Mouse (Mus musculus): ENCODE results near the gene Slfn1. TPM values are rescaled to one million over a fixed set of nuclear protein-coding genes. Genes with fewer than 3 reads are reported as not detected.

Gene Slfn1
- not detected in 2 replicates for polyA plus RNA-seq (2015; fragmentation: Nextera tagmentation; extraction: Ambion mirVana)

- H3K9me3 ChIP-seq, result no peaks in the 10 kb centered on the region
- no peaks in the 10 kb centered on the region for H3K4me1 ChIP-seq (replicated peaks)
- no peak within 1 kb of the TSS for H3K27ac ChIP-seq
- ATAC-seq (ENCODE audit: low FRiP score), result no peak
- H3K4me3 ChIP-seq, result no peak within 1 kb of the TSS
- H3K9ac ChIP-seq, result no peak within 1 kb of the TSS
- 0 out of 2 replicates have a peak, but pooled peaks cover 3% of the 10 kb centered on the region for H3K27me3 ChIP-seq
- no peaks in the 10 kb centered on the region for H3K36me3 ChIP-seq
- 92% methylated on average over 13 of the region's 13 CpGs for WGBS
- H3K4me2 ChIP-seq, result no peak within 1 kb of the TSS
Measured at GRCm38 (mm10) chr11:83116597-83117227, at the start of gene Slfn1. Slfn1 (plus strand) TSS chr11:83116849.

- H3K4me1 ChIP-seq (replicated peaks), result no peaks in the 10 kb centered on the region
- H3K4me3 ChIP-seq, result no peak overlapping the region
- WGBS, result 73% methylated on average over 4 of the region's 4 CpGs
- no peak overlapping the region for H3K9ac ChIP-seq
- no peak for ATAC-seq (ENCODE audit: low FRiP score)
- H3K27ac ChIP-seq, result no peak overlapping the region
- H3K27me3 ChIP-seq, result peaks cover 7% of the 10 kb centered on the region; the same call in 1 of the 2 replicates
- no peaks in the 10 kb centered on the region for H3K9me3 ChIP-seq
- H3K36me3 ChIP-seq, result no peaks in the 10 kb centered on the region
- H3K4me2 ChIP-seq, result no peak overlapping the region
Measured at GRCm38 (mm10) chr11:83067982-83068694, 48.5 kb upstream of the Slfn1 start.

GRCm38 (mm10) chr11:83070321-83070970 lies 46.2 kb upstream of the Slfn1 start:
- no peak overlapping the region for H3K4me3 ChIP-seq
- no peak overlapping the region for H3K4me2 ChIP-seq
- ATAC-seq (ENCODE audit: low FRiP score), result no peak
- H3K9me3 ChIP-seq, result no peaks in the 10 kb centered on the region
- H3K4me1 ChIP-seq (replicated peaks), result no peaks in the 10 kb centered on the region
- no peaks in the 10 kb centered on the region for H3K27me3 ChIP-seq
- no peak overlapping the region for H3K9ac ChIP-seq
- H3K36me3 ChIP-seq, result no peaks in the 10 kb centered on the region
- 86% methylated on average over 15 of the region's 15 CpGs for WGBS
- no peak overlapping the region for H3K27ac ChIP-seq

GRCm38 (mm10) chr11:83077714-83078422 lies 38.8 kb upstream of the Slfn1 start:
- 81% methylated on average over 3 of the region's 3 CpGs for WGBS

GRCm38 (mm10) chr11:83078423-83079140 lies 38.1 kb upstream of the Slfn1 start:
- 90% methylated on average over 5 of the region's 5 CpGs for WGBS

More at GRCm38 (mm10) chr11:83077714-83078422, 38.8 kb upstream of the Slfn1 start:
- Histone ChIP-seq H3K36me3 (no peaks in the 10 kb centered on the region), H3K9ac (no peak overlapping the region), H3K27ac (no peak overlapping the region), H3K4me2 (no peak overlapping the region), H3K9me3 (no peaks in the 10 kb centered on the region), H3K27me3 (no peaks in the 10 kb centered on the region), H3K4me1 (replicated peaks) (no peaks in the 10 kb centered on the region), H3K4me3 (no peak overlapping the region)
- no peak for ATAC-seq (ENCODE audit: low FRiP score)

GRCm38 (mm10) chr11:83079487-83080199 lies 37.0 kb upstream of the Slfn1 start:
- no peak for ATAC-seq (ENCODE audit: low FRiP score)
- Histone ChIP-seq H3K9me3 (no peaks in the 10 kb centered on the region), H3K9ac (no peak overlapping the region), H3K4me2 (no peak overlapping the region), H3K27me3 (no peaks in the 10 kb centered on the region), H3K4me3 (no peak overlapping the region), H3K36me3 (no peaks in the 10 kb centered on the region), H3K27ac (no peak overlapping the region), H3K4me1 (replicated peaks) (no peaks in the 10 kb centered on the region)
- 87% methylated on average over 9 of the region's 9 CpGs for WGBS

More at GRCm38 (mm10) chr11:83078423-83079140, 38.1 kb upstream of the Slfn1 start:
- H3K27ac ChIP-seq, result no peak overlapping the region
- H3K4me1 ChIP-seq (replicated peaks), result no peaks in the 10 kb centered on the region
- no peak overlapping the region for H3K4me2 ChIP-seq
- no peaks in the 10 kb centered on the region for H3K27me3 ChIP-seq
- no peaks in the 10 kb centered on the region for H3K9me3 ChIP-seq
- no peak for ATAC-seq (ENCODE audit: low FRiP score)
- H3K4me3 ChIP-seq, result no peak overlapping the region
- H3K9ac ChIP-seq, result no peak overlapping the region
- H3K36me3 ChIP-seq, result no peaks in the 10 kb centered on the region

- H3K9me3 ChIP-seq, result no peaks in the 10 kb centered on the region
- ATAC-seq (ENCODE audit: low FRiP score), result no peak
- no peaks in the 10 kb centered on the region for H3K36me3 ChIP-seq
- no peaks in the 10 kb centered on the region for H3K4me1 ChIP-seq (replicated peaks)
- no peak overlapping the region for H3K4me2 ChIP-seq
- H3K4me3 ChIP-seq, result no peak overlapping the region
- H3K9ac ChIP-seq, result no peak overlapping the region
- 54% methylated on average over 7 of the region's 7 CpGs for WGBS
- H3K27me3 ChIP-seq, result no peaks in the 10 kb centered on the region
- H3K27ac ChIP-seq, result no peak overlapping the region
Measured at GRCm38 (mm10) chr11:83082741-83083473, 33.7 kb upstream of the Slfn1 start.

GRCm38 (mm10) chr11:83084161-83084560 lies 32.5 kb upstream of the Slfn1 start:
- H3K36me3 ChIP-seq, result no peaks in the 10 kb centered on the region
- no peak overlapping the region for H3K9ac ChIP-seq
- H3K27me3 ChIP-seq, result no peaks in the 10 kb centered on the region
- H3K4me2 ChIP-seq, result no peak overlapping the region
- H3K9me3 ChIP-seq, result no peaks in the 10 kb centered on the region
- WGBS, result 86% methylated on average over 2 of the region's 2 CpGs
- no peaks in the 10 kb centered on the region for H3K4me1 ChIP-seq (replicated peaks)
- no peak for ATAC-seq (ENCODE audit: low FRiP score)
- H3K27ac ChIP-seq, result no peak overlapping the region
- H3K4me3 ChIP-seq, result no peak overlapping the region

- H3K9ac ChIP-seq, result no peak overlapping the region
- no peak overlapping the region for H3K4me3 ChIP-seq
- ATAC-seq (ENCODE audit: low FRiP score), result no peak
- H3K4me2 ChIP-seq, result no peak overlapping the region
- no peak overlapping the region for H3K27ac ChIP-seq
- no peaks in the 10 kb centered on the region for H3K27me3 ChIP-seq
- WGBS, result 91% methylated on average over 10 of the region's 10 CpGs
- H3K36me3 ChIP-seq, result no peaks in the 10 kb centered on the region
- no peaks in the 10 kb centered on the region for H3K9me3 ChIP-seq
- H3K4me1 ChIP-seq (replicated peaks), result no peaks in the 10 kb centered on the region
Measured at GRCm38 (mm10) chr11:83084761-83085160, 31.9 kb upstream of the Slfn1 start.

- WGBS, result 46% methylated on average over 2 of the region's 2 CpGs
- H3K4me1 ChIP-seq (replicated peaks), result no peaks in the 10 kb centered on the region
- H3K9me3 ChIP-seq, result no peaks in the 10 kb centered on the region
- H3K4me3 ChIP-seq, result no peak overlapping the region
- no peak overlapping the region for H3K9ac ChIP-seq
- no peak for ATAC-seq (ENCODE audit: low FRiP score)
- no peak overlapping the region for H3K27ac ChIP-seq
- 0 out of 2 replicates have a peak, but pooled peaks cover 3% of the 10 kb centered on the region for H3K27me3 ChIP-seq
- no peaks in the 10 kb centered on the region for H3K36me3 ChIP-seq
- no peak overlapping the region for H3K4me2 ChIP-seq
Measured at GRCm38 (mm10) chr11:83115138-83115537, 1.5 kb upstream of the Slfn1 start.

- Histone ChIP-seq H3K4me2 (no peak overlapping the region), H3K9ac (no peak overlapping the region), H3K9me3 (no peaks in the 10 kb centered on the region), H3K27me3 (0 out of 2 replicates have a peak, but pooled peaks cover 3% of the 10 kb centered on the region), H3K4me3 (no peak overlapping the region), H3K4me1 (replicated peaks) (no peaks in the 10 kb centered on the region), H3K36me3 (no peaks in the 10 kb centered on the region), H3K27ac (no peak overlapping the region)
- 52% methylated on average over 3 of the region's 3 CpGs for WGBS
- ATAC-seq (ENCODE audit: low FRiP score), result no peak
Measured at GRCm38 (mm10) chr11:83118056-83118455, 1.4 kb downstream of the Slfn1 start.
